Mouse (Mus musculus) lung, postnatal 0 days (tissue): ENCODE results near the gene Cdkn1b.

Source experiments
- CTCF ChIP-seq: IDR thresholded peaks from 2 replicates; pipeline ENCODE4 v1.5.1; 2016; ENCODE audit warnings: antibody characterized with exemption, mild to moderate bottlenecking
- EP300 ChIP-seq: IDR thresholded peaks from 2 replicates; pipeline ENCODE4 v1.6.1; 2016; ENCODE audit warnings: antibody characterized with exemption, mild to moderate bottlenecking, control low read depth

DNA sequence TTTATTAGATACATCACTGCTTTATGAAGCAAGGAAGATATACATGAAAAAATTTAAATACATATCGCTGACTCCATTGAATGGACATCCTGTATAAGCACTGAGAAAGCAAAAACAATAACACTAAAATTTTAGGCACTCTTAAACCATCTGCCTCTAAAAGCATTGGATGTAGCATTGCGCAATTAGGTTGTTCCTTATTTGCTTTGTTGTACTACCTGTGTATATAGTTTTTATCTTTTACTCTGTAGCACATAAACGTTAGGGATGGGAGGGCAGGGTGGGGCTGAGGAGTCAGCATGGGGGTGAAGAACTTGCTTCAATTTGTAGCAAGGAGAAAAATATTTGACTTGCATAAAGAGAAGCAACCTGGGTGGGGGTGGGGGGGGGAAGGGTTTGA lies 4.1 kb downstream of the Cdkn1b start:
- TF ChIP-seq CTCF = no peak
- no peak for TF ChIP-seq EP300
